Mouse (Mus musculus): ENCODE measurements around the gene Gk. TPM values are rescaled to one million over a fixed set of nuclear protein-coding genes. Genes with fewer than 3 reads are reported as not detected.

Gk gene
- polyA plus RNA-seq, 1 experiment from 2014 or later, result 34.6 TPM

DNA sequence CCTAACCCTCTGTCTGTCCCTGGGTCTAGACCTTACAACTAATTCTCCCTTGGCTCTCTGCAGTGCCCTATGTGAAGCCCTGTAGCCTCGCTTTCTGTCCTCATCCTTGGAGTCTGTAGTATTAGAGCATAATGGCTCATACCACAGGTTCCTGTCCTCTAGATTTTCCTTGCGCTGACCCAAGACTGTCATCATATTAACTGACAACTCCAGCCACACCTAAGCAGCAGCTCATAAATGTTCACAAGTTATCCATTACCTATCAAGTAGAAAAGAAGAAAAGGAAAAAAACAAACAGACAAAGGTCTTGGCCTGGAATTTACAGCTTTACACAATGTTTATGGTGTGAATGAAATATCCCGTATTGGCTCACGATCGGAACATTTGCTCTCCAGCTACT, 43.4 kb downstream of the Gk start:
- 85% methylated on average over 5 of the region's 5 CpGs for WGBS
- H3K4me2 ChIP-seq, result no peak overlapping the region
- H3K4me3 ChIP-seq (replicated peaks), result no peak overlapping the region
- no peak overlapping the region for H3K9ac ChIP-seq
- no peaks in the 10 kb centered on the region for H3K4me1 ChIP-seq
- no peaks in the 10 kb centered on the region for H3K36me3 ChIP-seq
- H3K27me3 ChIP-seq, result no peaks in the 10 kb centered on the region
- H3K9me3 ChIP-seq (replicated peaks), result no peaks in the 10 kb centered on the region
- H3K27ac ChIP-seq, result no peak overlapping the region
- ATAC-seq (replicated peaks; ENCODE audit: low FRiP score), result no peak

DNA sequence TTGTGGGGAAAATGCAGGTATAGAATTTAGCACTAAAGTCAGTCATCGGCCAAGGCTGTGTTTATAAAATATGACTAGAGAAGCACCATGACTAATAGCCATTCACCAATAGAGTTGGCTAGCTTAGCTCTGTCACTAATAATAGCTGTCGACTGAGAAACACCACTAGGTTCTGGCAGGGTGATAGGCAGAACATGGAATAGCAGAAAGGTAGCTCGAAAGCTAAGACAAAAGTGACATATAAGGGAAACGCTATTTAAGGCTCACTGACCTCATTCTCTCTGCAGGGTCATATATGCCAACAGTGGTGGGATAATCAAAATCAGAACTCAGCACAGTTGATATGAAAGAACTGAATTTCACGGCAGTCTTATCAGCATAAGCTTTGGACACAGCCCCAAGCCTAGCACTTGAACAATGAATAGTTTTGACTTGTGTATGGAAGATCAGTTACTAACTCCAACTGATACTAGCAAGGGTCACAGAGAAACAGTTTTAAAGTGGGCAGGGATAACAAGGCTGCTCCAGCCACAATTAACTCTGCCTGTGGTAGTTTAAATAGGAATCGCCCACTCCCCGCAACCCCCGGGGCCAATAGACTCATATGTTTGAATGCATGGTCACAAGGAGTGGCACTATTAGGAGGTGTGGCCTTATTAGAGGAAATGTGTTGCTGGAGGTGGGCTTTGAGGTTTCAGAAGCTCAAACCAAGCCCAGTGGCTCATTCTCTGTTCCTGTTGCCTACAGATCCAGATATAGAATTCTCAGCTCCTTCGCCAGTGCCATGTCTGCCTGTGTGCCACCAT, 45.3 kb downstream of the Gk start:
- Histone ChIP-seq H3K9ac (no peak overlapping the region), H3K27ac (no peak overlapping the region), H3K36me3 (no peaks in the 10 kb centered on the region), H3K27me3 (no peaks in the 10 kb centered on the region), H3K9me3 (replicated peaks) (no peaks in the 10 kb centered on the region), H3K4me3 (replicated peaks) (no peak overlapping the region), H3K4me1 (no peaks in the 10 kb centered on the region), H3K4me2 (no peak overlapping the region)
- WGBS, result 93% methylated on average over 9 of the region's 9 CpGs
- no peak for ATAC-seq (replicated peaks; ENCODE audit: low FRiP score)

DNA sequence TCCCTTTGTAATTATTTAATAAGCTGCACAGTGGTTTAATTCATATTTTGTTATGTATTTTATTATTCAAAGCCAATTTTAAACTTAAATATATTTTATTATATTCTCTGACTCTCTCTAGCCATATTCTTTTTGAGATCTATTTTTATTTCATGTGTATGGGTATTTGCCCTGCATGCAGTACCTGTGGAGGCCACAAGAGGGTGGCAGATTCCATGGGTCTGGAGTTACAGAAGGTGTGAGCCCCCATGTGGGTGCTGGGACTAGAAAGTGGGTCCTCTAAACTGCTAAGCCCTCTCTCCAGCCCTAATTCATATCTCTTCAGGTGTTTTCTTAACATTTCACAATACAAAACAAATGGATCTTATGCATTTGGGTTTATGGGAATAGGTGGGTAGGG, 55.4 kb downstream of the Gk start:
- Histone ChIP-seq H3K9ac (no peak overlapping the region), H3K27ac (no peak overlapping the region)

DNA sequence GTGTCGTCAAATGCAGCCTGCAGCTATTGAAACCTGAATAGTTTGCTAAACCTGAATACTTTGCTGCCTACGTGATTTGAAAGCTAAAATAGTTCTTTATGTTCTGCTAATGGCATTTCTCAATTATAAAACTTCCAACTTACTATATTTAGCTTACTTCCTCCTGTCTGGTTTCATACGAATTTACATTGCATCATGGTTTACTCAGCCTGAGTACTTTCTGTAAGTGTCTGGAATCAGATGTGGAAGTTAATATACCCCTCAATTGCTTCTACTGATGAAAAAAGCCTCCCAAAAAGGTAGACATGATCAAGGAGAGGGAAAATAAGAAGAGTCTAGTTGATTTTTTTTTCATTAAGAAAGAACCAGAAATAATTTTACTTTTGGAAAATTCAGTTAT, 66.2 kb downstream of the Gk start:
- WGBS, result 77% methylated on average over 3 of the region's 3 CpGs
- H3K4me1 ChIP-seq, result no peaks in the 10 kb centered on the region
- H3K27ac ChIP-seq, result no peak overlapping the region
- no peak overlapping the region for H3K9ac ChIP-seq
- no peak overlapping the region for H3K4me2 ChIP-seq
- no peaks in the 10 kb centered on the region for H3K36me3 ChIP-seq
- no peak for ATAC-seq (replicated peaks; ENCODE audit: low FRiP score)
- H3K4me3 ChIP-seq (replicated peaks), result no peak overlapping the region
- H3K27me3 ChIP-seq, result no peaks in the 10 kb centered on the region; the same call in 1 of the 2 replicates
- no peaks in the 10 kb centered on the region for H3K9me3 ChIP-seq (replicated peaks)

More for the DNA sequence above, 55.4 kb downstream of the Gk start:
- Histone ChIP-seq H3K4me3 (replicated peaks) (no peak overlapping the region), H3K27me3 (peaks cover 4% of the 10 kb centered on the region; the same call in 1 of the 2 replicates), H3K36me3 (peaks cover 2% of the 10 kb centered on the region; the same call in 1 of the 2 replicates), H3K4me1 (no peaks in the 10 kb centered on the region), H3K4me2 (no peak overlapping the region), H3K9me3 (replicated peaks) (no peaks in the 10 kb centered on the region)
- ATAC-seq (replicated peaks; ENCODE audit: low FRiP score), result no peak

DNA sequence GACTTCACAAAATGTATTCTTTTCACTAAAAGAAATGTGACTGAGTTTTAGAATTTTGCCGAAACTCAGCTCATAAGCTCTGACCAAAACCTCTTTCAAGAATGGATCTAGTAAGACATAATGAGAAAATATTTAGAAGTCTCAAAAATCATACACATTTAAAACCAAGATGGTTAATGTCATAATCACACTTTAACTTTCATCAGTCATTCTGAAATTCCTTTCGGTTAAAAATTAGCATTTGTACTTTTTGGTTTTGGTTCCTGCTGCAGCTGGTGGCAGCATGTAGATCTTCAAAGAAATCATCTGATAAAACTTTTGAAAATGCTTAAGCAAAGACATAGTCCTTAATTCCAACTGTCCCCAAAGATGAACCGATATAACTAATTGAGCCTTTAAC, 70.9 kb downstream of the Gk start:
- Histone ChIP-seq H3K27me3 (no peaks in the 10 kb centered on the region), H3K4me3 (replicated peaks) (no peak overlapping the region), H3K36me3 (no peaks in the 10 kb centered on the region), H3K27ac (no peak overlapping the region), H3K9me3 (replicated peaks) (no peaks in the 10 kb centered on the region), H3K9ac (no peak overlapping the region), H3K4me1 (no peaks in the 10 kb centered on the region), H3K4me2 (no peak overlapping the region)
- 89% methylated on average over 3 of the region's 3 CpGs for WGBS
- ATAC-seq (replicated peaks; ENCODE audit: low FRiP score), result no peak

DNA sequence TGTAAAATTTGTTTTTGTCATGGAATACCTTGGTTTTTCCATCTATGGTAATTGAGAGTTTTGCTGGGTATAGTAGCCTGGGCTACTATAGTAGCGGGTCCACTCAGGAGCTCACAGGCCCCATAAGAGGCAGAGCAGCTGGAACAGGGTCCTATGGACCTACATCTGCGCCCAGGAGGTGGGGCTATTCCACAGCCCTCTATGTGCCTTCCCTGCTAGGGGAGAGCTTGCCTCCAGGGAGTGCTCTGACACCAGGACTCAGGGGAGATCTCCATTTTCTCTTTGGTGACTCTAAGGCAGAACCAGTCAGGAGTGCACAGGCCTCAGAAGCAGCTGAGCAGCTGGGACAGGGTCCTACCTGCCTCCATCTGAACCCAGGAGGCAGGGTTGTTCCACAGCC, 92.9 kb downstream of the Gk start:
- H3K27ac ChIP-seq, result no peak overlapping the region
- no peaks in the 10 kb centered on the region for H3K27me3 ChIP-seq
- ATAC-seq (replicated peaks; ENCODE audit: low FRiP score), result no peak
- H3K9ac ChIP-seq, result no peak overlapping the region
- H3K4me2 ChIP-seq, result no peak overlapping the region
- no peak overlapping the region for H3K4me3 ChIP-seq (replicated peaks)
- H3K4me1 ChIP-seq, result no peaks in the 10 kb centered on the region
- no peaks in the 10 kb centered on the region for H3K9me3 ChIP-seq (replicated peaks)
- 61% methylated on average over 2 of the region's 2 CpGs for WGBS
- H3K36me3 ChIP-seq, result no peaks in the 10 kb centered on the region

DNA sequence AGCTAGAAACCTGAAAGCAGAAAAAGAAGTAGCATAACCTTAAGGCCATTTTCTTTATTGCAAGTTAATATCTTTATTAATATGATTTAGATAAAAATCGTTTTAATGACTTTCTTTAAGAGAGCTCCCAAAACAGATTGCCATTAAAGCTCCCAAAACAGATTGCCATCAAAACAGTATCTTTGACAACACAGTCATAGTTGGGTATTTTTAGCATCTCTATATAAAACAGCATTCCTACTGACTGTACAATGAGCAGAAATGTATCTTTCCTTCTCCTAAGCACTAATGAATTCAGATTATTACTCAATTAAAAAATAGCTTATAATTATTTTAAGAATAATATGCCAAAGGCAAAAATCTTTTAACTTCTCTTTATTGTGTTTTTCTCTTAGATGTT, 94.5 kb downstream of the Gk start:
- no peaks in the 10 kb centered on the region for H3K9me3 ChIP-seq (replicated peaks)
- H3K4me2 ChIP-seq, result no peak overlapping the region
- H3K36me3 ChIP-seq, result no peaks in the 10 kb centered on the region
- ATAC-seq (replicated peaks; ENCODE audit: low FRiP score), result no peak
- no peaks in the 10 kb centered on the region for H3K27me3 ChIP-seq
- no peak overlapping the region for H3K27ac ChIP-seq
- WGBS, result 59% methylated on average over 1 of the region's 1 CpGs
- no peak overlapping the region for H3K4me3 ChIP-seq (replicated peaks)
- H3K4me1 ChIP-seq, result no peaks in the 10 kb centered on the region
- no peak overlapping the region for H3K9ac ChIP-seq

DNA sequence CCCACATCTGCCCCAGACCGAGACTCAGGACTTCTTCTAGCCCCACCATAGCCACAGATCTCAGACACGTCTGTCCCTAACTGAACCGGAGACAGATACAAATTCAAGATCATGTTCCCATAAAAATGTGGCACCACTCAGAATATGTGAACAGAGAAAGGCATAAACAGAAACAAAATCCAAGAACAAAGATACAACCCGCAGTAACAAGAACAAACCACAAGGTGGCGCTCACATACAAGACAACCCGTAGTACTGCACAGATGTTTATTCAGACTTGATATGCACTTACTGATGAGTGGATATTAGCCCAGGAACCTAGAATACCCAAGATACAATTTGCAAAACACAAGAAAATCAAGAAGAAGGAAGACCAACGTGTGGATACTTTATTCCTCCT, 99.8 kb downstream of the Gk start:
- Histone ChIP-seq H3K4me1 (no peaks in the 10 kb centered on the region), H3K4me3 (replicated peaks) (no peak overlapping the region), H3K27me3 (no peaks in the 10 kb centered on the region), H3K36me3 (no peaks in the 10 kb centered on the region), H3K4me2 (no peak overlapping the region), H3K9ac (no peak overlapping the region), H3K27ac (no peak overlapping the region), H3K9me3 (replicated peaks) (no peaks in the 10 kb centered on the region)
- 18% methylated on average over 7 of the region's 7 CpGs for WGBS
- ATAC-seq (replicated peaks; ENCODE audit: low FRiP score), result no peak

Other genes starting within 250 kb of the Gk start
- gene Tab3, start 202.8 kb downstream of the Gk start, polyA plus RNA-seq (2015; fragmentation: Nextera tagmentation; extraction: Ambion mirVana), result 3.9 and 5.0 TPM in 2 replicates
- 0.06 and 0.10 TPM in 2 replicates for gene 5430427O19Rik, start 93.5 kb upstream of the Gk start, polyA plus RNA-seq (2015; fragmentation: Nextera tagmentation; extraction: Ambion mirVana)